Mouse (Mus musculus) cerebellum, postnatal 25 days (tissue): Measurements from ENCODE around the gene Vav1.

ENCODE experiments used
- DNase-seq, 2 experiments: peaks; one replicate each; pipeline ENCODE4 v3.0.0; 2021; ENCODE audit warnings: mixed read lengths in 2 of 2

Vav1 gene

GRCm38 (mm10) chr17:57278943-57279590, at the start of gene Vav1:
TSS of gene Vav1 (plus strand) at chr17:57279100.
- DNase-seq: no peak

- no peak for DNase-seq
Observed at GRCm38 (mm10) chr17:57229851-57230727, 48.8 kb upstream of the Vav1 start.

GRCm38 (mm10) chr17:57230728-57231125, 48.2 kb upstream of the Vav1 start:
- no peak for DNase-seq

GRCm38 (mm10) chr17:57231321-57231771, 47.6 kb upstream of the Vav1 start:
- DNase-seq: no peak

- no peak for DNase-seq
Observed at GRCm38 (mm10) chr17:57232200-57232599, 46.7 kb upstream of the Vav1 start.

DNA sequence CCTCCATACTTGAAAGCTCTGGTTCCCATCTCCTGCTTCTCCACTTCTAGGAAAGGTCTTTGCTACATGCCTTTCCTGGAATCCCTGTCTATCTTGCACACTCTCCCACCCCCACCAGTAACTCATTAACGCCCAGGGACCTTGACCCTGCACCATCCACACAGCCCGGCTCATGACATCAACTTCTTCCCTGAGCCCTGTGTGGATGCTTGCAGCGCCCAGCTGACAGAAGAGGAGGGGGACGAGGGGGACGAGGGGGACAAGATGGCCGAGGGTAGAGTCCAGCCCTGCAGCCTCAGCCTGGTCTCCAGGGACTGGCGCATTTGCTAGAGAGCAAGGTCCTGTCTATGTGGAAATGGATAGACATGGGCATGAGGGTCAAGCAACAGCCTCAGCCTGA, 45.9 kb upstream of the Vav1 start:
- no peak for DNase-seq

- no peak for DNase-seq
Observed at GRCm38 (mm10) chr17:57234254-57234928, 44.5 kb upstream of the Vav1 start.

GRCm38 (mm10) chr17:57235803-57236202, 43.1 kb upstream of the Vav1 start:
- no peak for DNase-seq

GRCm38 (mm10) chr17:57237181-57237580, 41.7 kb upstream of the Vav1 start:
- DNase-seq: no peak

DNA sequence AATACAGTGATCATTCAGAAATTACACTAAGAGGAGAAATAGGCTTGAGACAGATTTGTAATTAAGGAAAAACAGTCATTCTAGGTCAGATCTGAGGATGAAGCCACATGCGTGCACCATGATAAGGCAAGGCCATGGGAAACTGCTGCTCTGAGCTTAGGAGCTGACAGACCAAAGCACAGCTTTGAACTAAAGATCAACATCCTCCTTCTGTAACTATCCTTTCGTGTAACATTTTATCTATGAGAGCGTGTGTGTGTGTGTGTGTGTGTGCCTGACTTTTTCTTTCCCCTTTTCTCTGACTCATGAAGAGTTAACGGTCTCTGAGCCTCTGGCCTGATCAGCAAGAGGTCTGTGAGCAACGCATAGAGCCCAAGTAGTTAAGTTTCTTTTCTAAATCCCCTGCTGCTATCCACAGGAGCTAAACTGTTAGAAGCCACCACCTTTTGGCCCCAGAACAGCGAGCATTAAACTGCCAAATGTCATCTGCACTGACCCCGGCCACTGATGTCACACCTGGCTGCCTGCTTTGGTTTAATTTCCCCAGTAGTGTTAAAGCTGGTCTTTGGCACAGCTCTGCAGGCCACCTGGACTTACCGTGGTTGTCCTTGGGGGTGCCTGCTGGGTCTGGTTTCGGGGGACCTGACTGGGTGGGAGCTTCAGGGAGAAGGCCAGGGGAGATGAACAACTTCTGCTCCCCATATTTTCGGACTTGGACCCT, 35.1 kb upstream of the Vav1 start:
- DNase-seq: no peak

DNA sequence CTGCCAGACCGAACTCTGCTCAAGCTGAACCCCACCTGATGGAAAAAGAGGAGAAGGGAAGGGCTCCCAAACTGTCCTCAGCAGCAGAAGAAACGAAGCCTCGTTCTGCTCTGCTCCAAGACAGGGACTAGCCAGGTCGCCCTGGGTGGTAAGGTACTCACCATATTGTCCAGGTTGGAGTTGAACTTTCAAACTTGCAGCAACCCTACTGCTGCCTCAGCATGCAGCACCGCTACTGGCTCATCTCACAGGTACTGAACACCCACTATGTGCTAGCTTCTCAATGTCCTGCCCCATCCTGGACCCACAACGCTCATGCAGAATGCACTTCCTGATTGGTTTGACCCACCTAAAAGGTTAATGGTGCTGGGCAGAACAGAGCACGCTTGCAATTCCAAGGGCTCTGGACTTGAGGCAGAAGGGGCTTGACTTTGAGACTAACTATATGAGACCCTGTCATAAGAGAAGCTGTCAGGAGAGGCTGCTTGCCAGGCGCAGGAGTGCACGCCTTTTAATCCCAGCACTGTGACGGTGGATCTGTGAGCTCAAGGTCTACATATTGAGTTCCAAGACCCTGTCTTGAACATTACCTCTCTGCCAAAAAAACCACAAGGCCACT, 33.5 kb upstream of the Vav1 start:
- DNase-seq: no peak

DNA sequence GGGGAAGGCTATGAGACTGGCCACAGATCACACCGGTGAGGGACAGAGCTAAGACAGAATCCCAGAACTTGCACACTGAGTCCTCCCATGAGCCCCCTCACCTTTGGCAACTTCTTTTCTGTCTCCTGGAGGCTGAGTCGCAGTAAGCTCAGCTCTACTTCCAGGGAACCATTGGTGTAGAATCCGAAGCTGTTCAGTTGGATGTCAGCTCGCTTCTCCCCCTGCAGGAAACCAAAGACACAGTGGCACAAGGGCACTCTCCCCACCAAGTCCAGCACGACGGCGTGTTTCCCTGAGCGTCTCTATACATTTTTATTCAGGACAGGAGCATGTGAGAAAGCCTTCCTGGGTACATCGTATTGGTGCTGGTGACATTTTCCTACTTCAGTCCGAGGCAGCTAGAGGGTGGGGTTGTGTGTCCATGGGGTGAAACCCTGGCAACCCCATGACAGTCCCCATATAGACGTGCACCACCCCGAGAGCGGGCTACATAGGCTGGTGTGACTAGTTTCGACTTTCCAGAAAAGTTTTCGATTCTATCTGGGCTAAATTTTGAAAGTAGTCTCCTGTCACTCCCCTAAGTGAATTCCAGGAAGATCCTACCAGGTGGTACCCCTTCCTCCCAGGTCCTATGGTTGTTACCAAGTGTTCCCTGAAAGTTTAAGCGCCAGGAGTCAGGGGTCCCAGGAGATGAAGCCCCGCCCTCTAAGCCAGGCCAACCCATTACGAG, 32.1 kb upstream of the Vav1 start:
- DNase-seq: no peak

GRCm38 (mm10) chr17:57247393-57248200, 31.3 kb upstream of the Vav1 start:
- DNase-seq: peak; percentile 88 to 89

- DNase-seq: peak; percentile 85 to 90
Observed at GRCm38 (mm10) chr17:57248201-57248699, 30.6 kb upstream of the Vav1 start, which contains the start of gene Gpr108. TSS of gene Gpr108 (minus strand) at chr17:57248446.

DNA sequence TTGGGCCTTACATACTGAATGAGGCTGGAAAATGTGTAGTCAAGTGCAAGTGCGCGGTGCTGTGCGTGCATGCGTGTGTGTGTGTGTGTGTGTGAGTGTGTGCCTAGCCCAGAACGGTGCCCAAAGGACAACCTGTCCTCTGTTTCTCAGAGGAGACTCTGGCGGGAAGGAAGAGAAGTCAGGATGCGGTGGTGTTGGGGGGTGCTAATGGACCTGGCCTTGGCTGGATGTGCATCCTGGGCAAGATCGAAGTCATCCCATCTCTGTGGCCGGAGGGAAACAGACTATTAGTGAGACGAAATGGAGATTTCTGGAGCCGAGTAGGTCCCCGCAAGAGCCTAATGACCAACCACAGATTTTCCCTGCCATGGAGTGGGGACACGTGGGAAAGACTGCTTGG, 30.1 kb upstream of the Vav1 start:
- peak in 1 of 2 experiments; percentile 43 for DNase-seq

GRCm38 (mm10) chr17:57249186-57250181, 29.4 kb upstream of the Vav1 start, which contains the start of gene Trip10:
TSS of gene Trip10 (plus strand) at chr17:57249455.
- DNase-seq: peak; percentile 75 to 88

GRCm38 (mm10) chr17:57250461-57251160, 28.3 kb upstream of the Vav1 start:
- peak; percentile 34 to 46 for DNase-seq

DNA sequence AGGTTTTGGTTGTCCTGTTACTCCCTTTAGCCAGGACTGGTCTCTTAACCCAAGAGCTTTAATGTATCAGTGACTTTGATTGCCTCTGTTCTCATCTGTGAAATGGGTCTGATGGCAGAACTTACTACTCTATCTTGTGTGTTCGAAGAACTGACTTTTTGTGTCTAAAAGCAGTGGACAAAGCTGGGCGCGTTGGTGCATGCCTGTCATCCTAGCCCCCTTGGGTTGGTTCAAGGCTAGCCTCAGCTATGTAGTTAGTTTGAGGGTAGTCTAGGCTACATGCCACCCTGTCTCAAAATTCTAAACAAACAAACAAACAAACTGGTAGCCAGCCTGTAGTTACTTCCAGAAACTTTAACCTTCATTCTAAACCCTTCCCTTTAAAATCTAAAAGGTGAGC, 27.5 kb upstream of the Vav1 start:
- DNase-seq: no peak
